Mouse (Mus musculus) MEL (cell line): ENCODE measurements at regions not wholly inside any gene's neighbourhood (a gene's known extent, or its start where the extent isn't known, plus 50 kb on each side); places are given as distances from the start of the nearest gene placed in this dataset.

Experiments used
- CHD1 ChIP-seq: IDR thresholded peaks from 2 replicates; pipeline ENCODE4 v1.6.1; 2012; ENCODE audit warnings: low read depth, mild to moderate bottlenecking, inconsistent platforms, low read length, improper control_type of control experiment
- CTCF ChIP-seq, 3 experiments: IDR thresholded peaks in 2 of 3; conservative IDR thresholded peaks in 1 of 3; 2 replicates each; pipeline ENCODE4 v1.5.1; 2011 to 2012; ENCODE audit warnings: low read length in 3 of 3, low read depth in 2 of 3, mild to moderate bottlenecking in 2 of 3, improper control_type of control experiment in 1 of 3, inconsistent platforms in 1 of 3, mixed read lengths in 1 of 3, moderate library complexity in 1 of 3; ENCODE audit not compliant: control insufficient read depth in 1 of 3, insufficient read depth in 1 of 3, poor library complexity in 1 of 3, severe bottlenecking in 1 of 3
- E2F4 ChIP-seq: IDR thresholded peaks from 2 replicates; pipeline ENCODE4 v1.6.1; 2011; ENCODE audit warnings: low read depth, low read length, improper control_type of control experiment, borderline replicate concordance
- EP300 ChIP-seq, 2 experiments: IDR thresholded peaks; 2 replicates each; pipeline ENCODE4 v1.6.1; 2011; ENCODE audit warnings: improper control_type of control experiment in 2 of 2, low read length in 2 of 2, low read depth in 1 of 2, mild to moderate bottlenecking in 1 of 2
- KAT2A ChIP-seq: conservative IDR thresholded peaks from 2 replicates; pipeline ENCODE4 v1.6.1; 2012; ENCODE audit warnings: low read depth, low read length, improper control_type of control experiment, inconsistent platforms
- MAX ChIP-seq: IDR thresholded peaks from 2 replicates; pipeline ENCODE4 v1.6.1; 2011; ENCODE audit warnings: low read length, improper control_type of control experiment
- MEF2A ChIP-seq: IDR thresholded peaks from 2 replicates; pipeline ENCODE4 v1.6.1; 2014; ENCODE audit warnings: low read depth, mild to moderate bottlenecking, inconsistent platforms, low read length, improper control_type of control experiment; ENCODE audit not compliant: poor library complexity, insufficient replicate concordance, severe bottlenecking; ENCODE audit errors: extremely low read depth
- NELFE ChIP-seq: IDR thresholded peaks from 2 replicates; pipeline ENCODE4 v1.6.1; 2011; ENCODE audit warnings: low read depth, low read length, improper control_type of control experiment
- POLR2A ChIP-seq, 2 experiments: IDR thresholded peaks; 2 replicates each; pipeline ENCODE4 v1.6.1; 2011 to 2012; ENCODE audit warnings: low read length in 2 of 2, mild to moderate bottlenecking in 2 of 2, control low read depth in 1 of 2, improper control_type of control experiment in 1 of 2, low read depth in 1 of 2, moderate library complexity in 1 of 2; ENCODE audit not compliant: control insufficient read depth in 1 of 2, insufficient read depth in 1 of 2, poor library complexity in 1 of 2
- RCOR1 ChIP-seq: IDR thresholded peaks from 2 replicates; pipeline ENCODE4 v1.6.1; 2012; ENCODE audit warnings: low read depth, mild to moderate bottlenecking, inconsistent platforms, low read length, improper control_type of control experiment
- SIN3A ChIP-seq: IDR thresholded peaks from 2 replicates; pipeline ENCODE4 v1.6.1; 2012; ENCODE audit warnings: low read length, improper control_type of control experiment, inconsistent platforms
- USF1 ChIP-seq: IDR thresholded peaks from 2 replicates; pipeline ENCODE4 v1.6.1; 2014; ENCODE audit warnings: low read depth, mild to moderate bottlenecking, inconsistent platforms, low read length, improper control_type of control experiment, moderate library complexity
- USF2 ChIP-seq, 2 experiments: IDR thresholded peaks; 2 replicates each; pipeline ENCODE4 v1.6.1; 2011 to 2012; ENCODE audit warnings: improper control_type of control experiment in 2 of 2, low read length in 2 of 2, borderline replicate concordance in 1 of 2, inconsistent platforms in 1 of 2, low read depth in 1 of 2, mild to moderate bottlenecking in 1 of 2; ENCODE audit not compliant: insufficient read depth in 1 of 2
- ZC3H11A ChIP-seq: IDR thresholded peaks from 2 replicates; pipeline ENCODE4 v1.6.1; 2012; ENCODE audit warnings: low read depth, mild to moderate bottlenecking, inconsistent platforms, low read length, improper control_type of control experiment

- TF ChIP-seq ZC3H11A (no peak), SIN3A (no peak), CTCF (IDR thresholded peaks at IDR 0.05 in 2 of 3, conservative IDR thresholded peaks at IDR 0.05 in 1 of 3; ENCODE audit: control insufficient read depth in 1 of 3, insufficient read depth in 1 of 3, low read depth in 2 of 3, low read length in 3 of 3, poor library complexity in 1 of 3, severe bottlenecking in 1 of 3) (no peak), E2F4 (no peak), RCOR1 (no peak), POLR2A (IDR thresholded peaks at IDR 0.05; ENCODE audit: control insufficient read depth in 1 of 2, insufficient read depth in 1 of 2, low read depth in 1 of 2, low read length in 2 of 2, poor library complexity in 1 of 2) (no peak), CHD1 (no peak), USF2 (IDR thresholded peaks at IDR 0.05; ENCODE audit: borderline replicate concordance in 1 of 2, insufficient read depth in 1 of 2, low read depth in 1 of 2, low read length in 2 of 2) (no peak), MEF2A (no peak), USF1 (no peak), MAX (no peak), EP300 (IDR thresholded peaks at IDR 0.05; ENCODE audit: low read depth in 1 of 2, low read length in 2 of 2) (no peak), NELFE (no peak), KAT2A (no peak)
Measured at GRCm38 (mm10) chr1:166820050-166820449, 138.4 kb upstream of the Fmo9 start.
